ENCODE assay signal across 19 mouse cellular contexts in genomic region chr7:120271135-120271991, GRCm38 (mm10). TPM values are rescaled to one million over a fixed set of nuclear protein-coding genes. Genes with fewer than 3 reads are reported as not detected.
"Had no signal": no experiment of that assay in that cellular context is flagged by ENCODE, and none has a peak within 500 bp of the region (broad histone marks: within the 10 kb centered on the region; RNA-seq: fewer than 3 reads in every experiment).

No protein-coding gene starts in this region.

- H3K27me3 ChIP-seq: limb, embryonic 15.5 days; liver, embryonic 12.5 days; neural tube, embryonic 15.5 days had no signal

- H3K4me2 ChIP-seq: limb, embryonic 15.5 days; liver, embryonic 12.5 days; lung, embryonic 14.5 days; neural tube, embryonic 15.5 days had no signal

- H3K9ac ChIP-seq: limb, embryonic 15.5 days; liver, embryonic 12.5 days; lung, embryonic 14.5 days; neural tube, embryonic 15.5 days had no signal

- H3K36me3 ChIP-seq: limb, embryonic 15.5 days; liver, embryonic 12.5 days; midbrain, embryonic 10.5 days; neural tube, embryonic 15.5 days had no signal

- H3K27ac ChIP-seq: limb, embryonic 15.5 days; liver, embryonic 12.5 days; midbrain, embryonic 10.5 days; neural tube, embryonic 15.5 days; stomach, postnatal 0 days had no signal

- H3K9me3 ChIP-seq: limb, embryonic 15.5 days; liver, embryonic 12.5 days; midbrain, embryonic 10.5 days; neural tube, embryonic 15.5 days had no signal

- H3K4me3 ChIP-seq: limb, embryonic 15.5 days; liver, embryonic 12.5 days; midbrain, embryonic 10.5 days; myocyte; neural tube, embryonic 15.5 days had no signal

- DNase-seq: lung, postnatal 10 days; lung, postnatal 4 days; thymus, postnatal 4 days had no signal

- H3K4me1 ChIP-seq: liver, embryonic 12.5 days; midbrain, embryonic 10.5 days; neural tube, embryonic 15.5 days had no signal

- ATAC-seq: liver, embryonic 12.5 days had no signal

RNA-seq across cellular contexts. Expression of gene Abca15, which starts 57.1 kb away (rescaled TPM):
- total RNA-seq: layer of hippocampus, postnatal 36 days; left cerebral cortex, adult 8-10 months; left cerebral cortex, postnatal 25 days; megakaryocyte, adult 5-6 weeks had no signal
- polyA plus RNA-seq: kidney, embryonic 16.5 days; limb, embryonic 11.5 days; limb, embryonic 15.5 days; liver, embryonic 12.5 days; liver, embryonic 16.5 days; lung, embryonic 14.5 days; midbrain, embryonic 10.5 days; midbrain, embryonic 14.5 days; myocyte; neural tube, embryonic 11.5 days; neural tube, embryonic 15.5 days; stomach, postnatal 0 days had no signal
